Mouse (Mus musculus): ENCODE measurements around the gene Lrch1. TPM values are rescaled to one million over a fixed set of nuclear protein-coding genes. Genes with fewer than 3 reads are reported as not detected.

Lrch1 gene
- polyA plus RNA-seq, 1 experiment from 2014 or later = 12.4 TPM

DNA sequence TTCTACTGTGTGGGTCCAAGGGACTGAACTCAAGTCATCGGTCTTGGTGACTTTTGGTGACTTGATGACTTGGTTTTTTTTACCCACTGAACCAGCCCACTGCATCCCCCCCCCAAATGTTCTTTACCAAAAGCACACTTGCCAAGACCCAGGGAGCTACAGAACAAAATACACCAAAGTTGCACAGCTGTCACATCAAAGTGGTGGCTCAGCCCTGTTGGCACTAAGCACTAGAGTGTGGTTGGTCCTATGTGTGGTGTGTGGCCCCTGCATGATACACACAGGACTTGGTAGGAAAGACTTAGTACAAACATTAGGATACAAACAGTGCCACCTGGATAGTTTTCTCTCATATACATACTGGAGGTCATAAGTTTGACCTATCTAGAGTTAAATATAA is 113.5 kb downstream of the Lrch1 start:
- Histone ChIP-seq H3K4me3 (replicated peaks; ENCODE audit: low read length) (no peak overlapping the region), H3K27ac (ENCODE audit: low read length) (no peak overlapping the region), H3K9ac (ENCODE audit: low read length) (no peak overlapping the region), H3K9me3 (replicated peaks; ENCODE audit: control insufficient read depth, low read length) (no peaks in the 10 kb centered on the region), H3K27me3 (ENCODE audit: control insufficient read depth, insufficient read depth, low read length) (no peaks in the 10 kb centered on the region), H3K36me3 (ENCODE audit: control insufficient read depth, insufficient read depth, low read length) (no peaks in the 10 kb centered on the region), H3K4me2 (ENCODE audit: low read depth, low read length) (no peak overlapping the region), H3K4me1 (ENCODE audit: control insufficient read depth, insufficient read depth, low read length) (no peaks in the 10 kb centered on the region)
- ATAC-seq (ENCODE audit: insufficient read depth, low FRiP score) = no peak
- 96% methylated on average over 1 of the region's 1 CpGs for WGBS

DNA sequence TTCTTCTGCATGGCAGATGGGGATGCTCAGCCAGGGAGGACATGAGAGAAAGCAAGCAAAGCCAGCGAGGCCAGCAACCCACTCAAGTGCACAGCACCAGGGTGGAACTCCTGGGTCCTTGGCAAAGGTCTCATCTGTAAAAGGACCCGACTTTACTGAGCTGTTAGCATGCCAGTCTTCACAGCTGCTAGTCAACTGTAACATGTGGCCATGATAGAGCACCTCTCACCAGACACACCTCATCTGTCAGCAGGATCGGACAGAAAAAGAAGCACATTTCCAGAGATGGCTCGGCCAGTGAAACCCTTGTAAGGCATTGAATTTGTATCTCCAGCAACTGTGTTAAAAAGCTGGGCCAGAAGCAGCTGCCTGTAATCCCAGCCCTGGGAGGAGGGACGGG is 116.0 kb downstream of the Lrch1 start:
- Histone ChIP-seq H3K4me2 (ENCODE audit: low read depth, low read length) (no peak overlapping the region), H3K27me3 (ENCODE audit: control insufficient read depth, insufficient read depth, low read length) (no peaks in the 10 kb centered on the region), H3K9me3 (replicated peaks; ENCODE audit: control insufficient read depth, low read length) (no peaks in the 10 kb centered on the region), H3K27ac (ENCODE audit: low read length) (no peak overlapping the region), H3K36me3 (ENCODE audit: control insufficient read depth, insufficient read depth, low read length) (no peaks in the 10 kb centered on the region), H3K4me3 (replicated peaks; ENCODE audit: low read length) (no peak overlapping the region), H3K4me1 (ENCODE audit: control insufficient read depth, insufficient read depth, low read length) (no peaks in the 10 kb centered on the region), H3K9ac (ENCODE audit: low read length) (no peak overlapping the region)
- WGBS = 67% methylated on average over 5 of the region's 5 CpGs
- no peak for ATAC-seq (ENCODE audit: insufficient read depth, low FRiP score)

DNA sequence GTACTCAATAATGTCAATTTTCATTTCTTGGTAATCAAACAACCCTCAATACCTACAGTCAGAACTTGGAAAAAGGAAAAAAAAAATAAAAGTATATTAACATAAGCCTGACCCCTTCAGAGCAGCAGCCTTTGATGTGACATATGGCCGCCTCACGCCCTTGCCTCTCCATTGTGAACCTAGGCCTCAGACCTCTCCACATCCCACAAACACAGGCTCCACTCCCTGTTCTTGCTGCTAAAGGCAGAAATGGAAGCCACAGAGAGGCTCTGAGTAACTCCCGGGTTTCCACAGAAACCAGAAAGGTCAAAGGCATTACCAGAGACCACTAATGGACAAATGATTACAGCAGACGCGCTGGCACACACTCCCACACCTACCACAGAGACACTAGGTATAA is 116.6 kb downstream of the Lrch1 start:
- no peak for ATAC-seq (ENCODE audit: insufficient read depth, low FRiP score)

DNA sequence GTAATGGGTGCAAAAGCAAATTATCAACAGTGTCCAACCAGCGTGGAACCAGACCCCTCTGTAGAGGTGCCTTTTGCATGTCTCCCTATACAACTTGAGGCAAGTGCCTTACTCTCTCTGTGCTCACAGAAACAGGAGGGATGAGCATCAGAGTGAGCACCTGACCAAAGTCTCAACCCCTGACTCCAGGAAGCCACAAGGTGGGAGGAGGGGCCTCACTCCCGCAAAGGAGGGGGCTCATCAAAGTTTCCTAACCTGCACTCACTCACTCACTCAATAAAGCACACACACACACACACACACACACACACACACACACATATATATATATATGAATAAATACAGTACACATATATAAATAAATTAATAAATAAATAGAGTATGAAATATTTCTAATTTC is 117.1 kb downstream of the Lrch1 start:
- Histone ChIP-seq H3K4me2 (ENCODE audit: low read depth, low read length) (no peak overlapping the region), H3K27me3 (ENCODE audit: control insufficient read depth, insufficient read depth, low read length) (no peaks in the 10 kb centered on the region), H3K27ac (ENCODE audit: low read length) (no peak overlapping the region), H3K9ac (ENCODE audit: low read length) (no peak overlapping the region), H3K36me3 (ENCODE audit: control insufficient read depth, insufficient read depth, low read length) (no peaks in the 10 kb centered on the region), H3K9me3 (replicated peaks; ENCODE audit: control insufficient read depth, low read length) (no peaks in the 10 kb centered on the region), H3K4me3 (replicated peaks; ENCODE audit: low read length) (no peak overlapping the region), H3K4me1 (ENCODE audit: control insufficient read depth, insufficient read depth, low read length) (no peaks in the 10 kb centered on the region)
- WGBS = 77% methylated on average over 2 of the region's 2 CpGs
- no peak for ATAC-seq (ENCODE audit: insufficient read depth, low FRiP score)

More for the DNA sequence above, 116.6 kb downstream of the Lrch1 start:
- H3K4me1 ChIP-seq (ENCODE audit: control insufficient read depth, insufficient read depth, low read length) = no peaks in the 10 kb centered on the region
- no peak overlapping the region for H3K4me3 ChIP-seq (replicated peaks; ENCODE audit: low read length)
- no peak overlapping the region for H3K27ac ChIP-seq (ENCODE audit: low read length)
- no peaks in the 10 kb centered on the region for H3K36me3 ChIP-seq (ENCODE audit: control insufficient read depth, insufficient read depth, low read length)
- WGBS = 50% methylated on average over 5 of the region's 5 CpGs
- no peaks in the 10 kb centered on the region for H3K27me3 ChIP-seq (ENCODE audit: control insufficient read depth, insufficient read depth, low read length)
- no peaks in the 10 kb centered on the region for H3K9me3 ChIP-seq (replicated peaks; ENCODE audit: control insufficient read depth, low read length)
- no peak overlapping the region for H3K9ac ChIP-seq (ENCODE audit: low read length)
- no peak overlapping the region for H3K4me2 ChIP-seq (ENCODE audit: low read depth, low read length)

DNA sequence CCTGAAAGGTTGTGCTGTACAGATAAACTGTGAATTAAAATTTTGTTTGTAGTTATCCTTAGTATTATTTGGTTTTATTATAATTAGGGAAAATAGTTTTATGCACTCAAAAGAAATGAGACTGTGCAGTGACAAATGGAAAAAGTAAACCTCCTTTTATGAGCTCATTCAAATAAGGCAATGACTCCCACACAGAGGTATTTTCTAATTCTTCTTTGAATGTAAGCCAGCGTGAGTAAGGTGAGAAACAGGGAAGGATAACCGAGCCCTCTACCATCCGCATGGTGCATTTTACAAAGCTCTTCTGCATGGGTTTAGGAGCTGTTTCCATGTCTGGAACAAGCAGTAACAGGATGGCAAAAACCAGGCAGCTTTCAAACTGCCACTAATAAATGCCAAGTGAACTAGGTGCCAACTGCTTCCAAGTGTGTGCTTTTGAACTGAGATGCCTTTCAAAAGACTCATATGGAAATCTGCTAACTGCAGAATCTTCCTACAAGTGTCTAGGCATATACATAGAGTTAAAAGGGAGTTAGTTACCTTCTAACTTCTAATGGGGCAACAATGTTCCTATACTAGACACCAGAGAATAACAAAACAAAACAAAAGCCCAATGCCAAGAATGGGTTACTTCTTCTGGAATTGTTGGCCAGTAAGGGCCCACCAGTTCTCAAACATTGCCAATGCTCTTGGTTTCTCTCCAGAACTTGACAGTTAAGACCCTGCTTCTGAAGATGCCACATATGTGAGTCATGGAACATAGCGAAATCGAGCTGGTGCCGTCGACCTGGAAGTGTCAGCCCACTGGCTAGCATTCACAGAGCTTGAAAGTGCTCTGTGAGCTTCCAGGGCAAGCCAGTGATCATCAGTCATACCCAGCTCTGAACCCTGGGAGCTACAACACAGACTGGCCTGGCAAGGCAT is 124.7 kb downstream of the Lrch1 start:
- Histone ChIP-seq H3K4me2 (ENCODE audit: low read depth, low read length) (no peak overlapping the region), H3K4me3 (replicated peaks; ENCODE audit: low read length) (no peak overlapping the region), H3K27ac (ENCODE audit: low read length) (0 out of 2 replicates have a peak overlapping the region, but pooled peaks have one; percentile 33), H3K9ac (ENCODE audit: low read length) (no peak overlapping the region), H3K9me3 (replicated peaks; ENCODE audit: control insufficient read depth, low read length) (no peaks in the 10 kb centered on the region), H3K27me3 (ENCODE audit: control insufficient read depth, insufficient read depth, low read length) (no peaks in the 10 kb centered on the region), H3K4me1 (ENCODE audit: control insufficient read depth, insufficient read depth, low read length) (0 out of 2 replicates have a peak, but pooled peaks cover 3% of the 10 kb centered on the region), H3K36me3 (ENCODE audit: control insufficient read depth, insufficient read depth, low read length) (0 out of 2 replicates have a peak, but pooled peaks cover 4% of the 10 kb centered on the region)
- ATAC-seq (ENCODE audit: insufficient read depth, low FRiP score) = no peak
- 79% methylated on average over 7 of the region's 7 CpGs for WGBS

DNA sequence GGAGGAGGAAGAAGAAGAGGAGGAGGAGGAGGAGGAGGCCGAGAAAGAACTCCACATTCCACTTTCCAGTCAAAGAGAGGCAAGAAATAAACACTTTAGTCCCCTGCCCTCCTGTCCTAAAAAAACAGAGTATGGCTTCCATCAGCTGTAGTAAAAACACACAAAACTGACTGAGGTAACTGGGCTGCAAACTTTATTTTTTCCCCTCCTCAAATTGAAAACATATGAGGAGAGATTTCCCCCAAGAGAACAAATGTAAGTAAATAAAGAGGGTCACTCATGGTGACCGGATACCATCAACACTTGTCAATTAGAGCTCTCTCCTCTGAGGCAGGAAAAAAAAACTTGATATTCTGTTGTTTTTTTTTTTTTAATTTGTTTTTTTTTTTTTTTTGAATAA is 125.6 kb downstream of the Lrch1 start:
- no peak for ATAC-seq (ENCODE audit: insufficient read depth, low FRiP score)
- WGBS = 46% methylated on average over 2 of the region's 2 CpGs
- H3K36me3 ChIP-seq (ENCODE audit: control insufficient read depth, insufficient read depth, low read length) = 0 out of 2 replicates have a peak, but pooled peaks cover 4% of the 10 kb centered on the region
- H3K4me3 ChIP-seq (replicated peaks; ENCODE audit: low read length) = no peak overlapping the region
- no peaks in the 10 kb centered on the region for H3K27me3 ChIP-seq (ENCODE audit: control insufficient read depth, insufficient read depth, low read length)
- H3K9ac ChIP-seq (ENCODE audit: low read length) = no peak overlapping the region
- 0 out of 2 replicates have a peak, but pooled peaks cover 3% of the 10 kb centered on the region for H3K4me1 ChIP-seq (ENCODE audit: control insufficient read depth, insufficient read depth, low read length)
- no peak overlapping the region for H3K27ac ChIP-seq (ENCODE audit: low read length)
- no peaks in the 10 kb centered on the region for H3K9me3 ChIP-seq (replicated peaks; ENCODE audit: control insufficient read depth, low read length)
- no peak overlapping the region for H3K4me2 ChIP-seq (ENCODE audit: low read depth, low read length)

DNA sequence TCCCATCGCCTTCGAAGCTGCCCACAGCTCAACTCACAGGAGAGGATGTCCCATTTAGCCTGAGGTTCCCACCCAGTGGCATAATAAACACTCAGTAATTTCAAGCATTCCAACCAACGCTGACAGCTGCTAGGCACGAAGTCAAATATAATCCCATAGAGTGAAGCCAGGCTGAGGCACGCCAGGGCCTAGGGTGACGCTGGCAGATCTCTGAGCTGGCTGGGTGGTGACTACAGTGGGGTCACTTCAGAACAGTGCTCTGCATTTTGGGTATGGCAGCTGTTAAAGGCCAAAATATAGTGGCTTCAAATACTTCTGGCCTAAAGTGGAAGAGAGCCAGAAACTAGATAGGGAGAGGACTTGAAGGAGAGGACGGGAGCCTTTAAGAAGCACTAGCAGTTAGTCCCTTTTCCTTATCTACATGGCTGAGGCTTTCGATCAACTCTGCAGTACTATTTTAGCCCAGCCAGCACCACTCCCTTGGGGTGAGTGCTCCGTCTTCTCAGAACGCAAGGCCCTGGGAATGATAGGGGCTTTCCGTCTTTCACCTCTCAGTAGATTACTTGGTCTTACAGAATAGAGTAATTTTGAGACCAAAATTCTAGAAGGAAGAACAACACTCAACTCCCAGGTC is 127.4 kb downstream of the Lrch1 start:
- WGBS = 68% methylated on average over 11 of the region's 11 CpGs
- H3K9ac ChIP-seq (ENCODE audit: low read length) = no peak overlapping the region
- H3K4me3 ChIP-seq (replicated peaks; ENCODE audit: low read length) = no peak overlapping the region
- 0 out of 2 replicates have a peak, but pooled peaks cover 4% of the 10 kb centered on the region for H3K36me3 ChIP-seq (ENCODE audit: control insufficient read depth, insufficient read depth, low read length)
- 0 out of 2 replicates have a peak, but pooled peaks cover 3% of the 10 kb centered on the region for H3K4me1 ChIP-seq (ENCODE audit: control insufficient read depth, insufficient read depth, low read length)
- H3K27ac ChIP-seq (ENCODE audit: low read length) = no peak overlapping the region
- no peaks in the 10 kb centered on the region for H3K9me3 ChIP-seq (replicated peaks; ENCODE audit: control insufficient read depth, low read length)
- no peak for ATAC-seq (ENCODE audit: insufficient read depth, low FRiP score)
- H3K4me2 ChIP-seq (ENCODE audit: low read depth, low read length) = no peak overlapping the region
- no peaks in the 10 kb centered on the region for H3K27me3 ChIP-seq (ENCODE audit: control insufficient read depth, insufficient read depth, low read length)

DNA sequence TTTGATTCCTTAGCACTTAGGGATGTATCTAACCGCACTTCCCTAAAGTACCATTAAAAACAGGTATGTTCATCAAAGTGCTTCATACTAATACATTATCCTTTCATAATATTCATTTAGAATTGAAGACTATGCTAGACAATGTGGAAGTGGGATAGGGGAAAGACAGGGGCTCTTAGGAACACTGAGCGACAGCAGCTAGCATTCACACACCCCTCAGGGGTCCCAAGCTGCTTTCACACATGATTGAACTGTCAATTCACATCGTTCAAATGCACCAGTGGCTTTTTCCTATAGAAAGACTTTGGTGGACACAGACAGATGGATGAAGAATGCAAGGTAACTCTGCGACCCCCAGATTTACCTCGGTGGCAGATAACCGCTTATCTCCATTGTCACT is 131.0 kb downstream of the Lrch1 start:
- H3K4me3 ChIP-seq (replicated peaks; ENCODE audit: low read length) = no peak overlapping the region
- no peak overlapping the region for H3K4me2 ChIP-seq (ENCODE audit: low read depth, low read length)
- H3K9me3 ChIP-seq (replicated peaks; ENCODE audit: control insufficient read depth, low read length) = no peaks in the 10 kb centered on the region
- H3K4me1 ChIP-seq (ENCODE audit: control insufficient read depth, insufficient read depth, low read length) = no peaks in the 10 kb centered on the region
- ATAC-seq (ENCODE audit: insufficient read depth, low FRiP score) = no peak
- 84% methylated on average over 6 of the region's 6 CpGs for WGBS
- H3K36me3 ChIP-seq (ENCODE audit: control insufficient read depth, insufficient read depth, low read length) = 0 out of 2 replicates have a peak, but pooled peaks cover 4% of the 10 kb centered on the region
- no peaks in the 10 kb centered on the region for H3K27me3 ChIP-seq (ENCODE audit: control insufficient read depth, insufficient read depth, low read length)
- H3K27ac ChIP-seq (ENCODE audit: low read length) = no peak overlapping the region
- no peak overlapping the region for H3K9ac ChIP-seq (ENCODE audit: low read length)
